Mouse (Mus musculus): Measurements from ENCODE around the gene Src.

Src gene

DNA sequence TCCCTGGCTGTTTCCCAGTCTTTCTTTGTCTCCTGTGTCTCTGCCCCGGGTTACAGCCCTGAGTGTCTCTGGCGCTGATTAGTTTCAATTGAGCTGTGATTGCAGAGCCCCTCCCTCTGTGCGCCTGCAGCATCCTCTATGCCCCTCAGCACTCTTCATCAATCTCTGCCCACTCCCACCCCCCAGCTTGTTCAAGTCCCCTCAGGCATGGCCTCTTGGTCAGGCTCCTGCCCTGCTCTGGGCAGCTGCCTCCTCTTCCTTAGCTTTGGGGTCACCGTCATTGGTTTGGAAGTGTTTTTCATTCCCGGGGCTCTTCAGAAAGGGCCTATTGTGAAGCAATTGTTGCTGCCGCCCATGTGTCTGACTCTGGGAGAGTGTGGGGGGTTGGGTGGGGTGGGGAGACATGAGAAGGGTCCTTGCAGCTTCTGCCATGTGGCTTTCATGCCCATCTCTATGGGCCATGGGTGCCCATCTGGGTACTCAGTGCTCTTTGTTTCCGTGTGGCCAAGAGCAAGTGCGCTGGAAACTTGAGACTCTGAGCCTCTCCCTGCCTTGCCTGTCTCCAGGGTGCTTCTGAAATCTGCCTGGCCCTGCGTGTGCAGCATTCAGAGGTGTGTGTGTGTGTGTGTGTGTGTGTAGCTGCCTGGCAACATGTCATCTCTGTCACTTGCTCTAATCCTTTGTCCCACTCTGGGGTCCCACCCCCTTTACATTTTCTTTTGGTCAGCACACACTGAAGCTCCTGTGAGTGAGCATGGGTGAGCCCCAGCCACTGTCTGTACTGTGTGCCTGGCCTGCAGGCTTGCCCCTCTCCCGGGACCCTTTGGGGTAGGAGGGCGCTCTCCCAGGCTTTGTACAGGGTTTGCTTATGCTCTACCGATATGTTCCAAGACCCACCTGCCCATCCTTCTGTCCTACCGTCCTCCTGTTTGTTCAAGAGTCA, 57.5 kb downstream of the Src start:
- no peak for ATAC-seq (ENCODE audit: low TSS enrichment)

GRCm38 (mm10) chr2:157478651-157479050, 60.4 kb downstream of the Src start:
- peak; percentile 58; the same call in 1 of the 2 replicates for ATAC-seq (ENCODE audit: low TSS enrichment)

- ATAC-seq (ENCODE audit: low TSS enrichment) = peak; percentile 58
Observed at GRCm38 (mm10) chr2:157479858-157480568, 61.8 kb downstream of the Src start.

GRCm38 (mm10) chr2:157482729-157483128, 64.5 kb downstream of the Src start:
- no peak for ATAC-seq (ENCODE audit: low TSS enrichment)

GRCm38 (mm10) chr2:157486559-157486958, 68.3 kb downstream of the Src start:
- peak; percentile 23; the same call in 1 of the 2 replicates for ATAC-seq (ENCODE audit: low TSS enrichment)

DNA sequence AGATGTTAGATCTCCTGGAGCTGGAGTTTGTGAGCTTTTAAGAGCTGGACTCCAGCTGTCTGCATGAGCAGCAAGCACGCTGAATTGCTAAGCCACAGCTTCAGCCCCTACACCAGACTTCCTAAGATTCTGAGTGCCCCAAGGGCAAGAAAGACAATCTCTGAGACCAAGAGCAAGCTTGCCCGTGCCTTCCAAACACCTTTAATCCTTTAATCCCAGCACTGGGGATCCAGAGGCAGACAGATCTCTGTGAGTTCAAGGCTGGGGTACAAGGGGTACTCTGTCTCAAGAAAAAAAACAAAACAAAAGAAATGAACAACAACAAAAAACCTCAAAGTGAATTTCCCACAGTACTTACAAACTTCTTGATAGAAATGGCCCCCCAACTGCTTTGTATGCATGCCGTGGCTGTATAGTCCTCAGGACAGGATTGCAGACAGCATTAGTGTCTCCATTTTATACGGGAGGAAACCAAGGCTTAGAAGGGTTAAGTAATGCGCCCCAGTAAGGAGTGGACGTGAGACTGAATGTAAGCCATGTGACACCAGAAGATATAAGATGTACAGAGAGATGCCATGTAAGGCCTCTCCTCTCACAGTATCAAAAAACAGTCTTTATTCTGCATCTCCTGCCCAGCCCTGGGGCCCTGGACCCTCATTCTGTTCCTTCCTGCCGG, 68.9 kb downstream of the Src start:
- no peak for ATAC-seq (ENCODE audit: low TSS enrichment)

GRCm38 (mm10) chr2:157487733-157488175, 69.5 kb downstream of the Src start:
- no peak for ATAC-seq (ENCODE audit: low TSS enrichment)

GRCm38 (mm10) chr2:157493240-157493639, 75.0 kb downstream of the Src start:
- peak; percentile 96 for ATAC-seq (ENCODE audit: low TSS enrichment)

- ATAC-seq (ENCODE audit: low TSS enrichment) = no peak
Observed at GRCm38 (mm10) chr2:157498529-157498928, 80.3 kb downstream of the Src start.

- no peak for ATAC-seq (ENCODE audit: low TSS enrichment)
Observed at GRCm38 (mm10) chr2:157500364-157500763, 82.1 kb downstream of the Src start.

DNA sequence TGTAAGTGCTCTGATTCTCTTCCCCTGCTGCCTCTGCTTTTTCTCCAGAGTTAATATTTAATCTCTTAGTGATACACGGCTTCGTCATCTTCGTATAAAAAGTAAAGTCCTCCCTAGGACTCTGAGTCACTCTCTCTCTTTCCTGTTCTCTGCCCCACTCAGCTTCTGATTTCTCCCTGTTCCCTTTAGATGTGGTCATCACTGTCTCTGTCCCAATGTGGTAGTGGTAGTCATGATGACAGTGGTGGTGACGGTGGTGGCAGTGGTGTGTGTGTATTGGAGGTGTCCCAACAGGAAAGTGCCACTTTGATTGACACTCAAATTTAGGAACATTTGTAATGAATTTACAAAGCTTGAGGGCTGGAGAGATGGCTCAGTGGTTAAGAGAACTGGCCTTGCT, 83.1 kb downstream of the Src start:
- no peak for ATAC-seq (ENCODE audit: low TSS enrichment)

DNA sequence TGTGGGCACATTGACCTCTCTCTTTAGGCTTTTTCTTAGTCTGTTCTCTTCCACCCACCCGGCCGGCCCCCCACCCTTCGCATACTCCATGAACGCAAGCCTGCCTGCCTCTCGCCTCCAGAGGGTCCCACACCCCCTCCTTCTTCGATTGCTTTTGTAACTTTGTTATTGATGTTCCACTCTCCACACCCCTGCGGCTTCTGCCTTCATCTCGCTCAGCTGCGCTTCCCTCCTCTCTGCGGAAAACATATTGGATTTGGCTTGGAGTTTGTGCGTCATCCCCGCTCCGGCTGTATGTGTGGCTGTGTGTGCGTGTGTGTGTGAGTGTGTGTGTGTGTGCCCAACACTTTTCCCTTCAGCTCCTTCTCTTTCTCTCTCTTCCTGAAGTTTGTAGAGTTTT, 88.5 kb downstream of the Src start:
- peak; percentile 41; the same call in 1 of the 2 replicates for ATAC-seq (ENCODE audit: low TSS enrichment)

DNA sequence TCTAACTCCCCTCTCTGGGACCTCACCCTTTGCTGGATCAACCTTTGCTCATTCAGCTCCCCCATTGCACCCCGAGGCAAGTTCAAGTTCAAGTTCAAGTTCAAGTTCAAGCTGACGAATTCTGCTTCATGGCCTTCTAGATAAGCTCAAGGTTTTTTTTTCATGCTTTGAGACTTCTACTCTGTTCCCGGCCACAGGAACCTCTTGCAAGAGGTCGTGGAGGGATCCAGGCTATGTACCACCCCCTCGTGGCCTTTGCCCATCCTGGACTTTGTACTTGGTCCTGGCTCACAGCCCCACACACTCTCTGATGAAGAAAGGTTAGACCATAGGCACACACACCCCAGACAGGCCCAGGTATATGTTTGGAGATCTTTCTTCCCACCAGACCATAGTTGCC, 90.9 kb downstream of the Src start:
- ATAC-seq (ENCODE audit: low TSS enrichment) = no peak

DNA sequence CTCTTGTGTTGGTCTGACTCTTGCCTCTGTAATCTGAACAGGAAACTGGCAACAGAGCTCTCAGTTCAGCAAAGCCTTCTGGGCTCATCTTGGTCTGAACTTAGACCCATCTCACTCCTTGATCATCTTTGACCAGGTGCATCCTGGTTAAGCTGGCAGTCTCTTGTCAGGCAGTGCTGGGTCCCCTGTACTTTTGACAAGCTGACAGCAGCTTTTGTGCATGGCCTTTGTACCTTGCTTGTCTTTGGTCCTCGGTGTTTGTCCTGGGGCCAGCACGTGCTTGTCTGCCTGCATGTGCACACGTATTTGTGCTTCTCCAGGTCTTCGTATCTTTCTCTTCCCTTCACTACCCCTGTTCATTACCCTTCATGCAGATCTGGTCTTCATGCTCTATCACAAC, 91.8 kb downstream of the Src start:
- no peak for ATAC-seq (ENCODE audit: low TSS enrichment)

DNA sequence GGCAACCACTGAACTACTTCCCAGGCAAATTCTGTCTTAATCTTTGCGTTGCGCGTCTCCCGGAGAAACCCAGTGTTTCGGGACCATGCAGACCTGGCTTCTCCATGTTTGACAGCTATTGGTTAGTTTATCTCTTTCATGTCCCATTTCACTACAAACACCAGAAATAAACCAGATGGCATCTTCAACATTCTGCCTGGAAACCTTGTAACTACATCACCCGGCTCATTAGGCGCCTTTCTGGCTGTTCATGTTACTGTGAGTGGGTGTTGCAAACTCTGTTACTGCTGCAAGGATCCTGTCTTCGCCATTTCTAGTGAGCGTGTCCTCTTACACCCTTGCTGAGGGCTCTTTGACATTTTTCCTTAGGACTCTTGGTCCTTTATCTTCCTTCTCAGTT, 94.6 kb downstream of the Src start:
- peak; percentile 52; the same call in 1 of the 2 replicates for ATAC-seq (ENCODE audit: low TSS enrichment)

GRCm38 (mm10) chr2:157513737-157514208, 95.5 kb downstream of the Src start:
- ATAC-seq (ENCODE audit: low TSS enrichment) = no peak

GRCm38 (mm10) chr2:157514353-157514752, 96.1 kb downstream of the Src start:
- ATAC-seq (ENCODE audit: low TSS enrichment) = no peak

GRCm38 (mm10) chr2:157517526-157517925, 99.3 kb downstream of the Src start:
- ATAC-seq (ENCODE audit: low TSS enrichment) = no peak

DNA sequence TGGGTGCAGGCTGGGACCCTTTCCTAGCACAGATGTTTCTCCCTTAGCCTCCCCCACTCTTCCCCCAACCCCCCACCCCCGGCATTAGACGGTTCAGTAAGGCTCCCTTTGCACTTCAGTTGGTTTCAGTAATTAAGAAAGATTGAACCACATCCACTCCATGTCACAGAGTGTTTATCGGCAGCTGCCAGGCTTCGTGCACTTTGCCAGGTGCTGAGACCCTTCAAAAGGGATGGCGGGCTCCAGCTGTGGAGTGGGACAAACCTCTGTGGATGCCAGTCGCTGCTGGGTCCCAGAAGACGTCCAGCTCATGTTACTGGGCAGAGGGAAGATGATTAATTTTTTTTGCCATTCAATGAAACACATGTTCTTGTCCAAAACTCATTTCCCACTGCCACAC, 100.2 kb downstream of the Src start:
- no peak for ATAC-seq (ENCODE audit: low TSS enrichment)

DNA sequence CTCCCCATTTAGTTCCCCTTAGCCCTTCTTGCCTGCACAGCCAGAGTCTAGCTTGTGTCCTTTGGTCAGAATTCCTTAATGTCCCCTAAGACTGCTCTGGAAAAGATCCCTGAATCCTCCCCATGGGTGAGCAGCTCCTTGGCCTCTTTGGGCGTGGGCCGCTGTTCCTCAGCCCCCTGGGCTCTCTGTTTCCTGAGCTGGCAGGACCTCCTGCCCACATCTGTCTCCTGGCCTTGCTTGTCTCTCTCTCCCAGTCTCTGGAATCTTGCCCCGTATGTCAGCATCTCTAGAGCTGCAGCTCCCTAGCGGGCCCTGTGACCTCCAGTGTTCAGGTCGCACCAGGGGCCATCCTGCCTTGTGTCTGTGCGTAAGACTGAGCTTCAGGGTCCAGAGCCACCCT, 101.2 kb downstream of the Src start:
- ATAC-seq (ENCODE audit: low TSS enrichment) = no peak

DNA sequence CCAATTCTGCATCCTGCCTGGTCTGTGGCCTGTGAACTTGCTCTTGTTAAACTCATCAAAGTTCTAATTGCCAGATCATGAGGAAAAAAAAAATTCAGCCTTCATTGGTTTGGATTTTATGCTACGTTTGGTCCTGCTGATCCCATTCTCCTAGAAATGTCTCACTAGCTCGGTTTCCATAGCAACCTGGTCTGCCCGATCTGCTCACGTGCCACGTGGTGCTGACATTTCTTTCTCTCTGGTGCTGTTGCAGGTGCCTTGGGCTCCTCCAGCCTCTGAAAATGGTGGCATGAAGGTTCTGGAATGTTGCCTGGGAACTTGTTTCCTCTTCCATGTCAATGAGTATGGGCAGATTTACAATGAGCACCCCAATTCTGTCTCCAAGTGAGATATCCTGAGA, 102.3 kb downstream of the Src start:
- ATAC-seq (ENCODE audit: low TSS enrichment) = peak; percentile 57; the same call in 1 of the 2 replicates

Measured in frontal cortex, adult (tissue).